Mouse (Mus musculus) testis, postnatal 10 days (tissue): Measurements from ENCODE around the gene Bptf.
"Not testable (repeated sequence)": the region's sequence is repeated elsewhere in the genome, so short reads cannot be mapped to it uniquely, and the experiment has no call there.

ENCODE experiments used
- DNase-seq: peaks from one replicate; pipeline ENCODE4 v3.0.0; 2021; ENCODE audit warnings: low spot score

The Bptf gene

GRCm38 (mm10) chr11:107046766-107047620 lies 84.9 kb downstream of the Bptf start:
- no peak for DNase-seq

- DNase-seq = no peak
Measured at GRCm38 (mm10) chr11:107045546-107045945, 86.4 kb downstream of the Bptf start.

- DNase-seq = peak; percentile 77
Measured at GRCm38 (mm10) chr11:107044321-107044720, 87.6 kb downstream of the Bptf start.

GRCm38 (mm10) chr11:107043361-107043760 lies 88.6 kb downstream of the Bptf start:
- no peak for DNase-seq

- DNase-seq = no peak
Measured at GRCm38 (mm10) chr11:107041396-107041795, 90.5 kb downstream of the Bptf start.

GRCm38 (mm10) chr11:107039417-107039816 lies 92.5 kb downstream of the Bptf start:
- no peak for DNase-seq

- no peak for DNase-seq
Measured at GRCm38 (mm10) chr11:107034085-107034810, 97.7 kb downstream of the Bptf start.

- no peak for DNase-seq
Measured at GRCm38 (mm10) chr11:107031635-107032034, 100.3 kb downstream of the Bptf start.

- no peak for DNase-seq
Measured at GRCm38 (mm10) chr11:107029536-107029935, 102.4 kb downstream of the Bptf start.

- no peak for DNase-seq
Measured at GRCm38 (mm10) chr11:107028754-107029153, 103.2 kb downstream of the Bptf start.

- no peak for DNase-seq
Measured at GRCm38 (mm10) chr11:107028275-107028618, 103.7 kb downstream of the Bptf start.

- peak; percentile 90 for DNase-seq
Measured at GRCm38 (mm10) chr11:107027431-107028274, 104.3 kb downstream of the Bptf start.

- DNase-seq = no peak
Measured at GRCm38 (mm10) chr11:107026554-107027430, 105.1 kb downstream of the Bptf start.

- peak; percentile 52 for DNase-seq
Measured at GRCm38 (mm10) chr11:107025411-107026321, 106.3 kb downstream of the Bptf start, which contains the start of gene 1810010H24Rik. 1810010H24Rik (plus strand) TSS chr11:107025681.

GRCm38 (mm10) chr11:107024406-107024805 lies 107.5 kb downstream of the Bptf start:
- no peak for DNase-seq

GRCm38 (mm10) chr11:107022050-107022683 lies 109.8 kb downstream of the Bptf start:
- DNase-seq = no peak

- not testable (repeated sequence) for DNase-seq
Measured at GRCm38 (mm10) chr11:107019722-107020121, 112.2 kb downstream of the Bptf start.

GRCm38 (mm10) chr11:107019318-107019717 lies 112.6 kb downstream of the Bptf start:
- no peak for DNase-seq

- peak; percentile 65 for DNase-seq
Measured at GRCm38 (mm10) chr11:107018606-107019005, 113.3 kb downstream of the Bptf start.
